Mouse (Mus musculus) 416B (cell line): ENCODE data around the gene Rab30.
A peak's percentile ranks its signal among the peaks of the same experiment; 100 is the strongest.

Experiments used
- DNase-seq: peaks from one replicate; pipeline ENCODE4 v3.0.0; 2011; ENCODE audit warnings: low read depth

Rab30 gene

DNA sequence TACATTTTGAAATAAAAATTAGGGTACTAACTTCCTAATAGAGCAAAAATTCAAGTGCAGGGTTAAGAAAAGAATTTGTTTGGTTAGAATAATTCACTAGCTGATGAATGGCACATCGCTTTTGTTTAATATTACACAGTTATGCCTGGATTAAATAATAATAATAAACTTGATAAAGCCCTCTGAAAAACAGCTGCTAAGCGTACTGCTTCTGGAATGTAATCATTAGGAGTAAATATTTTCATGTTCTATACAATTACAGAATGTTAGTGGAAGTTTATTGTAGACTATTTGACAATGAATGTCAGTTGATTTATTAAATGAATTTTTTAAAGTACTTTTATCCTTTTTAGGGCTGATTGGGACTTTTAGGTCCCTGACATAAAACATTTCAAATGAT is 100.9 kb downstream of the Rab30 start:
- no peak for DNase-seq

DNA sequence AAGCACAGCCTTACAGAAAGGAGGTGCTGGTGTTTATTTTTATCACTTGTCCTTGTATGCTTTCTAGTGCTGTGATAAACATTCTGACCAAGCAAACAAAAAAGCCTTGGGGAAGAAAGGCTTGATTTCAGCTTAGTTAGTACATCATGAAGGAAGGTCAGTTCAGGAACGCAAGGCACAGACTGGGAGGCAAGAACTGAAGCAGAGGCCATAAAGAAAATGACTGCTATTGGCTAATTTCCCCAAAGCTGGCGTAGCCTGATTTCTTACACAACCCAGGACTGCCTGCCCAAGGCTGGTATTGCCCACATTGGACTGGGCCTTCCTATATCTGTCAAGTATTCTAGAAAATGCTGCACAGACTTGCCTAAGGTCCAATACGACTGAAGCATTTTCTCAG is 106.8 kb downstream of the Rab30 start:
- no peak for DNase-seq

DNA sequence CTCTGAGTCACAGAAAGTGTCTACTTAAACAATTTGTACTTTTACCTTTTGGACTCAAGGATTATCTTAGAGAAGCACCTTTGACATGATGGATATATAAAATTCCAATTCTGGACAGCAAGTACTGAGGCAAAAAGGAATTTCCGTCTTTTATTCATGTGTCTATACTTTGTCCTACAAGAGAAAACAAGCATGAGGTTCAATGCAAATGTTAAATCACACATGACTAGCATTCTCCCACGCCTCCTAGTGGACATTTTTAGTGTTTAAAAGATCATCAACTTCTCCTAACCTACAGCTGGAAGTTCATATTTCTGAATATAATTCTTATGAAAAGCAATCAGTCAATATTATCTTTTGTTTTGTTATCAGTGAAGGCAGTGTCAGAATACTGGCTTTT is 125.1 kb downstream of the Rab30 start:
- DNase-seq: peak; percentile 66

DNA sequence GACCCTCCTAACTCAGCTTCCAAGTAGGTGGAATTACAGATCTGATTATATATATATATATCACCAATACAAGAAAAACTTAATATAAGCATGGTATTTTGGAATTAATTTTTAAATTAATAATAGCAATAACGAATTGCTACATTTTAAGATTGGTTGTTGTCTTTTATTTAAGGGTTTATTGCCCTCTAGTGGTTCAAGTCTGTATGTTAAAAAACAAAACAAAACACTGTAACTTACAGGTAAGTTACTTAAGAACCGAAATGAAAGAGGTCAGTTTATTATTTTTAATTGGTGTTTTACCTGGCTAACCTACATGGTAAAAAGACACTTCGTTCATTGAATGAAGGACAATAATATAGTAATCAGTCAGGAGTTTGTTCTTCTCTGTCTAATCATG is 128.8 kb downstream of the Rab30 start:
- DNase-seq: peak; percentile 62

DNA sequence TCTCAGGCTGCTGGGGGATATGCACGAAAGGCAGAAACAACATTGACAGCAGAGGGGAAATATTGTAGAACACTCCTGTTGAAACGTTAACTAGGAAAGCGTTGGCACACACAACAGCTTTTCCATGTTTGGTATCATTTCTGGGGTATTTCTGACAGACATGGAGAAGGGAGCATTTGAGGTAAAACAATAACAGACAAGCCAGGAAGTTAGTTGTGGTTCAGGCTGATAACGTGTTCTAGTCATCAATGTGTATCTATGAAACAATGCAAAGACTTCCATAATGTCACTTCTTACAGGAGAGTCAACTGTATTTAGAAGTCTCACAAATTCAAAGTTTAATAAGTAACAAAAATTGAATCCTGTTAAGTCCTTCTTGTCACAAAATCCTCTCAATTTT is 130.2 kb downstream of the Rab30 start:
- DNase-seq: no peak

DNA sequence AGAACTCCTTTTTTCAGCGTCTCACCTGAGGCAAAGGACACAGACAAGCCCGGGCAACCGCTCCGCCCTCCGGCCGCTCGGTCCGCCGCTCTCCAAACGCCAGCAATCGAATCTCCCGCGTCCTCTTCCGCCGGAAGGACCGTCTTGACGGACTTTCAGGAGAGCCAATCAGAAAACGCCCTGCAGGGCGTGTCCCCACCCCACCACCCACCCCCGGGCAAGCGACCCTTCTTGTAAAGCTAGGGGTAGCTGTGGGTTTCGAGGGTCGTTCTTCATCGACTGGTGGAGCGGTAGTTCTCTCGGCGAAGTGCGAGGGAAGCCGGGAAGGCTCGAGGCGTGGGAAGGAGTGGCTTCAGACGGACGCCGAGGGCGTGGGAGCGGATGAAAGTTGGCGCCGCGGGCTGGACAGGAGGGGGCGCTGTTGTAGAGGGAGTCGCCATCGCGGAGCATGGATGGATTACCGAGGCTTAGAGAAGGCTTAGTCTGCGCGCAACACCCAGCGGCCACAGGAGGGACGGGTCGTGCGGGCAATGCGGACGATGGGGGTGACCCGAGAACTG is 132.8 kb downstream of the Rab30 start, which contains the start of the genes Ddias and Prcp:
Gene Ddias (minus strand): TSS at position 132 of the 560 bp plus-strand sequence.
Gene Prcp (plus strand): TSS at position 355 of the 560 bp plus-strand sequence.
- DNase-seq: peak; percentile 95

DNA sequence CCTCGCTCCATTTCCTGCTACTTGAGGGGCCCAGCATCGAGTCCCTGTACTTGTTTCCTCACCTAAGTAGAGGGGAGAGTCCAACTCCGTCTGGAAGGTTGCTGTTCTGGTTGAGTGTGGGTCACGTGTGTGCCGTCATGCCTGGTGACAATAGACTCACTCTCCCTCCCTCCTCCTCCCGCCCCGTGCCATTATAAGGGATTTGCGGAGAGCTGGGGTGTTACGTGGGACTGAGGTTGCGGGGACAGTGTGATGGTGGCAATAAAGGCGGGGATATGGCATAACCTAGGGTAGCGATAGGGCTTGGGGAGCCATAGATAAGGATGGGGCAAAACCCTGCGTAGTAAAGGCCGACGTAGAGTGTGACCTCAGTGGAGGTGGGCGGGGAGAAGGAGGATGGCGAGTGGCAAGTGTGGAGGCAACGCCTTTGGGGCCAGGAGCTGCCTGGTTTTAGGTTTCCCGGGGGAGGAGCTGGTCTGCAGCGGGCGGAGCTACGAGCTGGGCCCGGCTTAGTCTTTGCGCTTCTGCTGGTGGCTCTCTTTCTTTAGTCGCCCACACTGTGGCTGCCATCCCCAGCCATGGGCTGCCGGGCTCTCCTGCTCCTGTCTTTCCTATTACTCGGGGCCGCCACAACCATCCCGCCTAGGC is 133.5 kb downstream of the Rab30 start:
- peak; percentile 98 for DNase-seq

DNA sequence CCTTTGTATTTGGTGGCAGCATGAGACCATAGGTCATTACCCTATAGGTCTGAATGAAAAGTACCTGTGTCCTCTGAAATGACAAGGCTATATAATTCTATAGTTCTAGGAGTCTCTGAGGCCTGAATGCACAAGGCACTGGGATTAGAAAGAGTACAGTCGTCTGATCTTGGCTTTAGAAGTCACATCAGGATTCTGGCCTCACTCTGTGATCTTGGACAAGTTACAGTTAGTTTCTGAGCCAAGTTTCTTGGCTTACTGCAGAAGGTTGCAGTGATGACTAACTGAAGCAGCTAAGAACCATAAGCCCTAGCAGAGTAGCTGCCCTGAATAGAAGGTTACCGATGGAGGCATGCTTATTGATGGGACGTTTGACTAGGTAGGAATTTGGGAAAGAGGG is 134.7 kb downstream of the Rab30 start:
- DNase-seq: peak; percentile 63

DNA sequence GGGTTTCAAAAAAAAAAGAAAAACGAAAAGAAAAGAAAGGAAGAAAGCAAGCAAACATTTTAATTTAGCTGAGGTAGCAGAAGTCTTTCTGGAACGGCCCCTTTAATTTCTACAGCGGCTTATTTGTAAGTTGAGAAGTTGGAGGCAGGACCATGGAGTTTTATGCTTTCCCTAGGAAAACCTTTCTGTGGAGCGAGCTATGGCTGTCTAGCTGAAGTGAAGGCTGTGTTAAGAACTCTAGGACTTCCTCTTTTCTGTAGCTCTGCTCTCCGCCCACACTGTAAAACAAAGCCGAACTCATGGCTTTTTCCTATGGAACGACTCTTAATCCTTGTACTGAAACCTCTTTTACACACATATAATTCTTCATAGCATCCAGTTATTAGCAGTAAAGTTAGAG is 135.1 kb downstream of the Rab30 start:
- peak; percentile 80 for DNase-seq

DNA sequence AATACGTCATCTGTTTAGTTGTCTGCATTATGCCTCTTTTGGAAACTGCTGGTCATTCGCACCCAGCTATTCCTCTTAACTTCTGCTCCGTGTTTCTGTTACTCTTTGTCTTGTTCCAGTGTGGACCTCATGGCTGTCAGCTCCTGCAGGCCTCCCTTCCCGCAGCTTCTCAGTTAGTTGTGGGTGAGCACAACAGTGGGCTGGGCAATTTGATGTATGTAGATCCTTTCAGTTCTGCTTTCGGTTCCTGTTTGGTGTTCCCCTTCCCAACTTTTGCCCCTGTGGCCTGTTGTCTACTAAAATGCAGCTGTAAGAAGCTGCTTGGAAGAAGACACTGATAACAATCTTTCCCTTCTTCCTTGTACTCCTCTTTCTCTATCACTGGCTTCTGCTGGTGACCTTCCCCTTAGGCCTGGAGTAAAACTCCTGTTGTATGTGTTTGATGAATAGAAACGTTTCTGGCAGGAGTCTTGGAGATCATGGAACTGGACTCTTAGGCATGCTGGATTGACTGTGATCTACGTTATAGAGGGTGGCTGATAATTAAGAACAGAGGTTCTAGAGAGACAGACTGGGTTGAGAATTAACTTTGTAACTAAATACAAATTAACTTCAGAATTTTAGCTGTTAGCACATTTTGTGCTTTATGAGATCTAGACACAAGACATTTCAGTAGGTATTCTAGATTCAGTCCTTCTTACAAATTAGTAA is 137.3 kb downstream of the Rab30 start:
- DNase-seq: no peak

DNA sequence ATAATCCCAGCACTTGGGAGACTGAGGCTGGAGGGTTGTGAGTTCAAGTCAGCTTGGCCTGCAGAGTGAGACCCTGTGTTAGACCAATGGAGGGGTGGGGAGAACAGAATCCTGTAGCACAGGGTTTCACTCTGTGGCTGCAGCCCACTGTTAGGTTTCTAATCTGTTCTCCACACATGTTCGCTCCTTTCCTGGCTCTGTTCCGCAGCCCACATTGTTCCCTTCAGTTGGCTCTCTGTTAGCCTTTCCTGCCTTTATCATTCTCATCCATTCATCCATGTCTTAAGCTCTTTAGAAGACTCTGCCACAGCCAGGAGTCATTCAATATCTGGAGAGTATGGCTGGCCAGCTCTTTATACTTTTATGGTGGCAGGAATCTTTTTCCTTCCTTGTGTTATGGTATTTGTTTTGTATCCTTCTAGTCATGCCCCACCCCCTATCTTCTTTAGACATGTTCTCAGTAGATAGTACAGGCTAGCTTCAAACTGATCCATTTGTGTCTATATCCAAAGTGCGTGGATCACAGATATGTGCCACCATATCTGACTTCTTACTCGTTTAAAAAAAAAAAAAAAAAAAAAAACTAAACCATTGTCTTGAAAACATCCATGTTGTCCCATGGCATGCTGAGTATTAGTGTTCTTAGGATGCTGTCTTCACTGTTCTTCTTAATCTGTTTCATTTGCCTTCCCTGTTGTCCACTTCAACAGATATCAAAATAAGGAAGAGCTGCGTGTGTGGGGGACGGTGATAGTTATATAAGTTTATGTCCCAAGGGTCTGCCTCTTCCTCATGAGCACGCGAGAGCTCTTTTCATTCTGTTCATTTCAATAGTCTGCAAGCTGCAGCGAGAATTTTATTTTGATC is 142.7 kb downstream of the Rab30 start:
- DNase-seq: no peak

DNA sequence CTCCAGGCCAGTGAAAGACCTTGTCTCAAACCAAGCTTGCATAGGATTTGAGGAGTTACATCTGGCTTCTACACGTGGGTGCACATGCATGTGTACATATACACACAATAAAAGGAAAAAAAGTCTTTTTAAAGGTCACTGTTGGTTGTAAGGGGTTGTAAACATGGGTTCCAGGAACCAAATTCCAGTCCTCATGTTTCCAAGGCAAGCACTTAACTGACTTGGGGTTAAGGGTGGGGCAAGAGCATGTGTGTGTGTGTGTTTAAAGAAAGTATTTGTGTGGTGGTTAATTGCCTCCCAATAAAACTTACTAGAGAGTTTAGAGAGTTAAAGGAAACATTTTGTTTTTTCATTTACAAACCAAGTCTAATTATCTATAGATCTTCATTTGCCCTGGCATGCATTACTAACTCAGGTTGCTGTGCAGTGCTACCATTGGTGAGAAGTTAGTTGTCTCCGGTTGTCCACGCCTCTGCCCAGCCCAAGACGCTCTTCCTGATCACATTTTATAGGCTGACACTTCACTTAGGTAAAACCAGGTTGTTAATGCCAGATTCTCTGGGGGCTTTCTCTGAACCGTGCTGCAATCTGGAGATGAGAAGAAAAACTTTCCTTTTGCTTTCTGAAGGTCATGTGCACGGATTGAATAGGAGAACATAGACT is 143.7 kb downstream of the Rab30 start:
- DNase-seq: no peak

DNA sequence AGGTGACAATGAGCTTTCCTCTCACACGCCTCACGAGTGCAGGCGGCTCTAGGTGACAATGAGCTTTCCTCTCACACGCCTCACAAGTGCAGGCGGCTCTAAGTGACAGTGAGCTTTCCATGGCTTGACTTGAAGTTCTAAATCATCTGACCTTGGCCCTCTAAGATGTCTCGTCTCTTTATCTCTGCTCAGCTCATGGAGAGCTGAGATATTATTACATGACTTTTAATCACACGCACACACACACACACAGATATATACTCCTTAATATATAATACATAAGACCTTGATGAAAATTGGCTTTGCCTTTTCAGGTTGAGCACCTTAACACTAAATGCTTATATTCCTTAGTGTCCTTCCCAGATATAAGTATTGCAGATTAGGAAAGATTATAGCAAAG is 145.4 kb downstream of the Rab30 start:
- no peak for DNase-seq

DNA sequence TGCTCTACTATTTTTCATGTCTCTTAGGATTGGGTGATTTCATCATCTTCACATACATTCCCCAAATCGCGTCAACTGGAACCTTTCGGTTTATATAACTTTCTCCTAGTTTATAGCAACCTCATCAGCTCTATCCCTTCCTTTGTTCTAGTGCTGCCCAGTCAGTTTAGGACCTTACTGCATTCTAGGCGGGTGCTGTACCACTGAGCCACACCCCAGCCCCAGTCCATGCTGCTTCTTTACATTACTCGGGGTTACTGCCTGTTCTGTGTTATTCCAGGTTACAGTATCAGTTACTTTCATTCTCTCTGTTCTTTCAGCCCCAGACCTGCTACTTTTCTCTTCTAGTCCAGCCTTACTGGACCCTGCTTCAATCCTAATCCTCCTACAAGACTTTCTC is 145.8 kb downstream of the Rab30 start:
- no peak for DNase-seq

DNA sequence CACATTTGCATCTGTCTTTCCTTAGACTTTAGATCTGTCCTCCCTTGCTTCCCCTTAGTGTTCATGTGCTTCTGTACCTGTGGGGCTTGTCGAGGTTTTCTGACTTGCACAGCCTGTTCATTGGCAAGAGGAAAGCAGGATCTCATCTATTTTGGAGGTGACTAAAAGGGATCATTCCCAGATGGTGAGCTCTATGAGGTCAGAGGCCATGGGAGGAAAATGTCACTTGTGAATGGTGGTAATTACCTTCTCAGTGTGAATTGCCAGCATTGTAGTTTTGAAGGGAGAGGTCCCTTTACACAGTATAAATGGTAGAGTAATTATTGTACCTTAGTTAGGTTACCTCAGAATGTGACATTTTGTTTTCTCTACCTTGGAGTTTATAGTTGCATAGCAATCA is 148.8 kb downstream of the Rab30 start:
- DNase-seq: no peak

DNA sequence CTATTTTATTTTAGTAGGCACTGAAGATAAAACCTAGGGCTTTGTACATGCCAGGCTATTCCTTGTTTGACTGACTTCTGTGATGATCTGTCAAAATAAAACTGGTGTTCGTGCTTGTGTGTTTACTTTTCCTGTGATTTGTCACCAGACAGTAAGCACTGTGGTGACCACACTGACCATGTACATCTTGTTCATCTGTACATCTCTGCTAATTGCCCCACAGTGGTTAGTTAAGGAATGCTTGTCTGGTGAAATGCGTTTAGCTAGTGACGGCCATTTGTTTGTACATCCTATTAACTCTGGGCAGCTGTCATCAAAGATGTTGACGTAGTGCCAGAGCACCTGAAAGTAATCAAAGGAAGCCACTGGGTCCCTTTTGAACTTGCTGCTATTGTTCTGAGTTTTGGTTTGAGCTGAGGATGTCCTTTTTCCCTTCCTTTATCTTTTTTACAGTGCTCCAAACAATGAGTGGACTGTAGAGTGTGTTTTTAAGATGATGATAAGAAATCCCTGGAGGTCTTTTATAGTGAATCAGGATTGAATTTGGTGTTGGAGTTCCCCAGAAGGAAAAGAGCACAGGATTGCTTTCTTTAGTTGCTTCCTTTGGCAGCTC is 149.3 kb downstream of the Rab30 start:
- DNase-seq: no peak

DNA sequence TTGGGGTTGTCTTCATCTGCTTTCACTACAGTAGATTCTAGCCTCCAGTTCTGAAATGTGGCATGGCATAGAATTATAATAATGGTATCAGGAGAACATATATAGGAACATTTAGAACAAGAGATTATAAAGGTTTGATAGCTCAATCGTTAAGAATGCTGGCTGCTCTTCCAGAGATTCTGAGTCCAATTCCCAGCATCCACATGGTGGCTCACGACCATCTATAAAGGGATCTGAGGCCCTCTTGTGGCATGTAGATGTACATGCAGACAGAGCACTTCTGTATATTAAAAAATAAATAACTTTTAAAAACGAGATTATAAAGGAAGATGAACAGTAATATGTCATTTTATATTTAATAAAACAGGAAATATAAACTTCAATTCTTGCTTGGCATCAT is 152.1 kb downstream of the Rab30 start:
- DNase-seq: peak; percentile 71
